Mouse (Mus musculus): Measurements from ENCODE around the gene Lhx1.

Gene Lhx1

GRCm38 (mm10) chr11:84524511-84525270 is 644 bp downstream of the Lhx1 start:
- no peak for DNase-seq

GRCm38 (mm10) chr11:84523841-84524510 is 1.4 kb downstream of the Lhx1 start:
- no peak for DNase-seq

- DNase-seq: no peak
Measured at GRCm38 (mm10) chr11:84523321-84523831, 2.0 kb downstream of the Lhx1 start.

- no peak for DNase-seq
Measured at GRCm38 (mm10) chr11:84522577-84523320, 2.6 kb downstream of the Lhx1 start.

GRCm38 (mm10) chr11:84521751-84522299 is 3.5 kb downstream of the Lhx1 start:
- no peak for DNase-seq

- no peak for DNase-seq
Measured at GRCm38 (mm10) chr11:84521071-84521390, 4.3 kb downstream of the Lhx1 start.

GRCm38 (mm10) chr11:84520269-84521070 is 4.9 kb downstream of the Lhx1 start:
- no peak for DNase-seq

- DNase-seq: no peak
Measured at GRCm38 (mm10) chr11:84519576-84520268, 5.6 kb downstream of the Lhx1 start.

GRCm38 (mm10) chr11:84519036-84519435 is 6.3 kb downstream of the Lhx1 start:
- DNase-seq: no peak

- DNase-seq: no peak
Measured at GRCm38 (mm10) chr11:84518261-84518660, 7.1 kb downstream of the Lhx1 start.

- DNase-seq: no peak
Measured at GRCm38 (mm10) chr11:84517431-84517830, 7.9 kb downstream of the Lhx1 start.

GRCm38 (mm10) chr11:84516501-84517240 is 8.7 kb downstream of the Lhx1 start:
- DNase-seq: no peak

- peak; percentile 97 for DNase-seq
Measured at GRCm38 (mm10) chr11:84513171-84514116, 11.9 kb downstream of the Lhx1 start, which contains the start of gene Aatf. Aatf (minus strand) TSS chr11:84513522.

GRCm38 (mm10) chr11:84512031-84512430 is 13.3 kb downstream of the Lhx1 start:
- DNase-seq: no peak

GRCm38 (mm10) chr11:84504296-84504695 is 21.0 kb downstream of the Lhx1 start:
- no peak for DNase-seq

- DNase-seq: no peak
Measured at GRCm38 (mm10) chr11:84497944-84498343, 27.4 kb downstream of the Lhx1 start.

- no peak for DNase-seq
Measured at GRCm38 (mm10) chr11:84496901-84497300, 28.4 kb downstream of the Lhx1 start.

- DNase-seq: no peak
Measured at GRCm38 (mm10) chr11:84495774-84496173, 29.6 kb downstream of the Lhx1 start.

GRCm38 (mm10) chr11:84481661-84482060 is 43.7 kb downstream of the Lhx1 start:
- DNase-seq: no peak

GRCm38 (mm10) chr11:84480451-84480850 is 44.9 kb downstream of the Lhx1 start:
- no peak for DNase-seq
